Comparison of ENCODE assay signal across 10 mouse cellular contexts in the genomic region with DNA sequence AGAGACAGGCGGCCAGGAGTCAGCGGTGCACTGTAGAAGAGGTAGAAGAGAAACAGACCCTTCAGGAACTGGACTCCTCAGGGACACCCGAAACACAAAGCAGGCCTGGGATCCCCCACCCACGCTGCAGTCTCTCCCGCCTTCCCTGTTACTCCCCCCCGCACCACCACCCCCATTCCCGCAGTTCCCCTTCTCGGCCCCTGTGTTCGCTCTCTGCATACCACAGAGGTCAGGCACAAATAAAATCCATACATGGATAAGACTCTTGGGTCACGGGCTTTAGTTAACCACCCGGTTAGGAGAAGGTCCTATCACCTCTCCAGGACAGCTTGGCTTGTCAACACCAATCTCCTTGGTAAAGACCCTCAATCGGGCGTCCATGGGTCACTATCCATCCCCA. TPM values are rescaled to one million over a fixed set of nuclear protein-coding genes. Genes with fewer than 3 reads are reported as not detected.
A peak's percentile ranks its signal among the peaks of the same experiment; 100 is the strongest.
DNase-seq lines count a peak whose midpoint lies in the region; ATAC-seq and TF ChIP-seq lines count a peak whose summit lies in the region.
"Had no signal": no experiment of that assay in that cellular context is flagged by ENCODE, and none has a peak within 500 bp of the region (broad histone marks: within the 10 kb centered on the region; RNA-seq: fewer than 3 reads in every experiment).

No protein-coding gene starts in this region.

- H3K9me3 ChIP-seq in kidney, embryonic 15.5 days (replicated peaks): no peaks in the 10 kb centered on the region
- no peaks in the 10 kb centered on the region for H3K9me3 ChIP-seq in forebrain, embryonic 10.5 days
- H3K9me3 ChIP-seq in limb, embryonic 11.5 days (ENCODE audit: control insufficient read depth, low read length): no peaks in the 10 kb centered on the region
- no peaks in the 10 kb centered on the region for H3K9me3 ChIP-seq in neural tube, embryonic 13.5 days

- ATAC-seq in kidney, embryonic 15.5 days (replicated peaks; ENCODE audit: low FRiP score): peak; percentile 14; the same call in 1 of the 2 replicates
- ATAC-seq in limb, embryonic 11.5 days (ENCODE audit: insufficient number of reproducible peaks, low FRiP score, low TSS enrichment, low read depth): peak; percentile 60
- ATAC-seq in neural tube, embryonic 13.5 days (ENCODE audit: low read depth): 0 out of 2 replicates have a peak, but pooled peaks have one; percentile 1
- no peak for ATAC-seq in monocyte, adult 5-6 weeks (replicated peaks; ENCODE audit: insufficient number of reproducible peaks, low FRiP score, low TSS enrichment, poor library complexity, severe bottlenecking)

- H3K27me3 ChIP-seq in kidney, embryonic 15.5 days: no peaks in the 10 kb centered on the region
- no peaks in the 10 kb centered on the region for H3K27me3 ChIP-seq in kidney, adult 2 months (replicated peaks; ENCODE audit: control insufficient read depth, insufficient read depth, low read length)
- H3K27me3 ChIP-seq in forebrain, embryonic 10.5 days (ENCODE audit: poor library complexity, severe bottlenecking): peaks cover 5% of the 10 kb centered on the region
- H3K27me3 ChIP-seq in limb, embryonic 11.5 days (ENCODE audit: control insufficient read depth, insufficient read depth, low read length): no peaks in the 10 kb centered on the region
- 0 out of 2 replicates have a peak, but pooled peaks cover 4% of the 10 kb centered on the region for H3K27me3 ChIP-seq in neural tube, embryonic 13.5 days

- H3K36me3 ChIP-seq in kidney, embryonic 15.5 days: no peaks in the 10 kb centered on the region
- H3K36me3 ChIP-seq in kidney, adult 2 months (ENCODE audit: control insufficient read depth, insufficient read depth, low read length): no peaks in the 10 kb centered on the region
- H3K36me3 ChIP-seq in forebrain, embryonic 10.5 days (replicated peaks): no peaks in the 10 kb centered on the region
- H3K36me3 ChIP-seq in limb, embryonic 11.5 days (ENCODE audit: control insufficient read depth, insufficient read depth, low read length): no peaks in the 10 kb centered on the region
- H3K36me3 ChIP-seq in neural tube, embryonic 13.5 days: no peaks in the 10 kb centered on the region

- TF ChIP-seq POLR2A in kidney, adult 2 months (IDR thresholded peaks at IDR 0.05; ENCODE audit: low read depth, low read length): no peak

- peak overlapping the region; percentile 93 for H3K27ac ChIP-seq in kidney, embryonic 15.5 days
- H3K27ac ChIP-seq in kidney, adult 2 months (ENCODE audit: insufficient read depth, low read depth, low read length): no peak overlapping the region
- peak overlapping the region; percentile 92 for H3K27ac ChIP-seq in forebrain, embryonic 10.5 days
- peak overlapping the region; percentile 93 for H3K27ac ChIP-seq in limb, embryonic 11.5 days (replicated peaks; ENCODE audit: low read depth, low read length)
- H3K27ac ChIP-seq in neural tube, embryonic 13.5 days (replicated peaks): peak overlapping the region; percentile 66

- intact Hi-C loops in left cerebral cortex, postnatal 4 days (cut with DNase I): no loop called here
- intact Hi-C loops in left cerebral cortex, postnatal 14 days (cut with DNase I): no loop called here

- 10% methylated on average over 13 of the region's 13 CpGs for WGBS in kidney, embryonic 15.5 days
- 55% methylated on average over 13 of the region's 13 CpGs for WGBS in kidney, adult 2 months
- WGBS in forebrain, embryonic 10.5 days: 2% methylated on average over 13 of the region's 13 CpGs
- WGBS in limb, embryonic 11.5 days: under 1% methylated on average over 13 of the region's 13 CpGs
- WGBS in neural tube, embryonic 13.5 days: 6% methylated on average over 13 of the region's 13 CpGs

- H3K9ac ChIP-seq in kidney, embryonic 15.5 days: peak overlapping the region; percentile 35
- peak overlapping the region; percentile 35; the same call in 1 of the 2 replicates for H3K9ac ChIP-seq in limb, embryonic 11.5 days (ENCODE audit: low read length)
- H3K9ac ChIP-seq in neural tube, embryonic 13.5 days: peak overlapping the region; percentile 45

- TF ChIP-seq CTCF in kidney, adult 2 months (conservative IDR thresholded peaks at IDR 0.05; ENCODE audit: insufficient read depth, insufficient read length, low read depth, low read length): no peak

- peak overlapping the region; percentile 33 for H3K4me3 ChIP-seq in kidney, embryonic 15.5 days (replicated peaks)
- no peak overlapping the region for H3K4me3 ChIP-seq in kidney, adult 2 months (ENCODE audit: insufficient read depth, low read depth, low read length)
- H3K4me3 ChIP-seq in forebrain, embryonic 10.5 days: peak overlapping the region; percentile 47
- H3K4me3 ChIP-seq in limb, embryonic 11.5 days (ENCODE audit: low read depth, low read length): peak overlapping the region; percentile 7
- peak overlapping the region; percentile 13 for H3K4me3 ChIP-seq in neural tube, embryonic 13.5 days

- no peak for DNase-seq in kidney, adult 2 months
- DNase-seq in forebrain, embryonic 10.5 days (ENCODE audit: extremely low spot score, low spot score): peak; percentile 63
- DNase-seq in limb, embryonic 11.5 days (ENCODE audit: low spot score): no peak
- DNase-seq in left cerebral cortex, postnatal 4 days: no peak
- DNase-seq in left cerebral cortex, postnatal 14 days (ENCODE audit: low spot score in 2 of 2): no peak
- DNase-seq: gastrocnemius, postnatal 36 days; spleen, adult 18-20 months had no signal

- H3K4me2 ChIP-seq in kidney, embryonic 15.5 days: peak overlapping the region; percentile 62
- peak overlapping the region; percentile 46 for H3K4me2 ChIP-seq in limb, embryonic 11.5 days (ENCODE audit: low read depth, severe bottlenecking)
- H3K4me2 ChIP-seq in neural tube, embryonic 13.5 days: peak overlapping the region; percentile 52

- peaks cover 67% of the 10 kb centered on the region for H3K4me1 ChIP-seq in kidney, embryonic 15.5 days
- 0 out of 2 replicates have a peak, but pooled peaks cover 3% of the 10 kb centered on the region for H3K4me1 ChIP-seq in kidney, adult 2 months (ENCODE audit: control insufficient read depth, insufficient read depth, low read length)
- peaks cover 98% of the 10 kb centered on the region for H3K4me1 ChIP-seq in forebrain, embryonic 10.5 days
- H3K4me1 ChIP-seq in limb, embryonic 11.5 days (ENCODE audit: control insufficient read depth, insufficient read depth, low read length): peaks cover 51% of the 10 kb centered on the region
- H3K4me1 ChIP-seq in neural tube, embryonic 13.5 days (replicated peaks): peaks cover 61% of the 10 kb centered on the region

RNA-seq across cellular contexts. Expression of a gene that starts 26.9 kb away (rescaled TPM):
- polyA plus RNA-seq in kidney, embryonic 15.5 days (2015; fragmentation: Nextera tagmentation; extraction: Ambion mirVana): 17.8 and 17.9 TPM in 2 replicates
- polyA plus RNA-seq in kidney, adult 2 months (2012; rRNA removed): 16.0 and 18.8 TPM in 2 replicates
- polyA plus RNA-seq in forebrain, embryonic 10.5 days (2016; fragmentation: Nextera tagmentation; extraction: Ambion mirVana): 32.2 and 33.1 TPM in 2 replicates
- polyA plus RNA-seq in limb, embryonic 11.5 days (2014; fragmentation: Nextera tagmentation; extraction: Ambion mirVana): 19.1 and 21.5 TPM in 2 replicates
- 12.4 and 14.4 TPM in 2 replicates for polyA plus RNA-seq in neural tube, embryonic 13.5 days (2015; fragmentation: Nextera tagmentation; extraction: Ambion mirVana)
- 10 to 100 TPM; 10.5 to 12.3 TPM for total RNA-seq in left cerebral cortex, postnatal 4 days (2021)
- 1 to 10 TPM; 3.4 to 4.2 TPM for total RNA-seq in left cerebral cortex, postnatal 14 days (2021)
- 698 to 1,062 TPM (median 980 TPM) in 3 replicates for total RNA-seq in monocyte, adult 5-6 weeks (2017)
